Comparison of ENCODE assay signal across 9 mouse cellular contexts in the genomic region with DNA sequence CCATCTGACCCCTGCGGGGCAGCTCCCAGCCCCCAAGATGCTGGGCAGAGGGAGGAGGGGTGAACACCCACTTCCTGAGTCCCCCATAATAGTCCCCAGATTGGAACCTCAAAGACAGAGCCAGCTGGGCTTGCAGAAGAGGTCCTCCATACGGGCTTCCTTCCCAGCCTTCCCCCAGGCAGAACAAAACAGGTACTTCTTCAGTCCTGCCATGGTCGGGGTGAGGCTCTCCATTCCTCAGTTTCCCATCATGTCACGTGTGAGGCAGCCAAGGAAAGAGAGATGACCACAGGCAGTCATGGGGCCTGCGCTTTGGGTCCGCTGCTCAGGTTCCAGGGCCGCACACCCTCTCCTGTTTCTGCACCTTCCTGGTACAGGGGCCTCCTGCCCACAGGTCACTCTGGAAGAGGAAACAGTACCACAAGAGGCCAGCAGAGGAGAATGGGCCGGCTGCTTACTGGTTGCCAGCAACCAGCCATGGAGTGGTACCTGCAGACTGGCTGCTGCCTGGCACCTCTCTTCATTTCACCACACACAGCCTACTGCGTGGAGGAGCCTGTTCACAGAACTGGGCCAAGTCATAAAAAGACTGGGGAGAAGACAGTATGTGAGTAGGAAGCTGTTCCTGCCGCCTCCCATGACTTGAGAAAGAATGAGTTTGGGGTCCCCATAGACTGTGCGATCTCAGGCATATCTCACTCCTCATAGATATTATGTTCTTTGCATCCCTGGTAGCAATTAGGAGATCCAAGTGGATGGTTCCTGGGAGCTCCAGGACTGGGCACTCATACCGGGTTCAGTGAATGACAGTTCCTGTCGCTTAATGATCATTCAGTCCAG. TPM values are rescaled to one million over a fixed set of nuclear protein-coding genes. Genes with fewer than 3 reads are reported as not detected.
DNase-seq lines count a peak whose midpoint lies in the region; ATAC-seq lines count a peak whose summit lies in the region.
"Had no signal": no experiment of that assay in that cellular context is flagged by ENCODE, and none has a peak within 500 bp of the region (broad histone marks: within the 10 kb centered on the region; RNA-seq: fewer than 3 reads in every experiment).

No protein-coding gene starts in this region.

- DNase-seq in hindbrain, embryonic 11.5 days (ENCODE audit: low spot score) = no peak
- DNase-seq in hindbrain, embryonic 14.5 days (ENCODE audit: low spot score) = no peak
- peak; percentile 17 for DNase-seq in Muller cell, postnatal 12 days (ENCODE audit: inconsistent ontology term)
- DNase-seq in liver, embryonic 13.5 days = no peak
- DNase-seq in gastrocnemius, postnatal 25 days = no peak
- no peak for DNase-seq in frontal cortex, postnatal 25 days (ENCODE audit: low spot score in 2 of 2)
- DNase-seq in gastrocnemius, postnatal 14 days = no peak

- no peak overlapping the region for H3K9ac ChIP-seq in hindbrain, embryonic 11.5 days (ENCODE audit: low read depth, low read length)
- no peak overlapping the region for H3K9ac ChIP-seq in hindbrain, embryonic 14.5 days
- no peak overlapping the region for H3K9ac ChIP-seq in forebrain, embryonic 13.5 days
- H3K9ac ChIP-seq in liver, embryonic 13.5 days = no peak overlapping the region
- H3K9ac ChIP-seq: stomach, embryonic 15.5 days had no signal

- no peaks in the 10 kb centered on the region for H3K4me1 ChIP-seq in hindbrain, embryonic 11.5 days (replicated peaks; ENCODE audit: control insufficient read depth, insufficient read depth, low read length)
- H3K4me1 ChIP-seq in hindbrain, embryonic 14.5 days (replicated peaks; ENCODE audit: control insufficient read depth, insufficient read depth, low read length) = no peaks in the 10 kb centered on the region
- peaks cover 6% of the 10 kb centered on the region; the same call in 1 of the 2 replicates for H3K4me1 ChIP-seq in forebrain, embryonic 13.5 days
- peaks cover 20% of the 10 kb centered on the region for H3K4me1 ChIP-seq in liver, embryonic 13.5 days (replicated peaks)

- H3K27ac ChIP-seq in hindbrain, embryonic 11.5 days (ENCODE audit: low read depth, low read length) = 0 out of 2 replicates have a peak overlapping the region, but pooled peaks have one; percentile 11
- H3K27ac ChIP-seq in hindbrain, embryonic 14.5 days = no peak overlapping the region
- peak overlapping the region; percentile 8; the same call in 1 of the 2 replicates for H3K27ac ChIP-seq in forebrain, embryonic 13.5 days
- no peak overlapping the region for H3K27ac ChIP-seq in liver, embryonic 13.5 days
- H3K27ac ChIP-seq: stomach, embryonic 15.5 days had no signal

- H3K27me3 ChIP-seq in hindbrain, embryonic 11.5 days (ENCODE audit: control insufficient read depth, insufficient read depth, low read length) = no peaks in the 10 kb centered on the region
- H3K27me3 ChIP-seq in hindbrain, embryonic 14.5 days (ENCODE audit: control insufficient read depth, insufficient read depth, low read length) = no peaks in the 10 kb centered on the region
- H3K27me3 ChIP-seq in forebrain, embryonic 13.5 days = no peaks in the 10 kb centered on the region
- H3K27me3 ChIP-seq in liver, embryonic 13.5 days = no peaks in the 10 kb centered on the region
- H3K27me3 ChIP-seq: stomach, embryonic 15.5 days had no signal

- no peak overlapping the region for H3K4me3 ChIP-seq in hindbrain, embryonic 11.5 days (ENCODE audit: low read depth, low read length)
- no peak overlapping the region for H3K4me3 ChIP-seq in hindbrain, embryonic 14.5 days (replicated peaks; ENCODE audit: low read length)
- H3K4me3 ChIP-seq in forebrain, embryonic 13.5 days = no peak overlapping the region
- no peak overlapping the region for H3K4me3 ChIP-seq in liver, embryonic 13.5 days (replicated peaks)
- H3K4me3 ChIP-seq: stomach, embryonic 15.5 days had no signal

- peak; percentile 41; the same call in 1 of the 2 replicates for ATAC-seq in hindbrain, embryonic 11.5 days (ENCODE audit: low FRiP score)
- ATAC-seq in hindbrain, embryonic 14.5 days (ENCODE audit: low FRiP score) = no peak; the same call in 1 of the 2 replicates
- peak; percentile 36 for ATAC-seq in forebrain, embryonic 13.5 days
- ATAC-seq in liver, embryonic 13.5 days (ENCODE audit: low read depth) = 0 out of 2 replicates have a peak, but pooled peaks have one; percentile 9

- WGBS in hindbrain, embryonic 11.5 days = 55% methylated on average over 13 of the region's 13 CpGs
- 60% methylated on average over 13 of the region's 13 CpGs for WGBS in hindbrain, embryonic 14.5 days
- WGBS in forebrain, embryonic 13.5 days = 57% methylated on average over 13 of the region's 13 CpGs
- WGBS in liver, embryonic 13.5 days (ENCODE audit: insufficient replicate concordance) = 43% methylated on average over 13 of the region's 13 CpGs

- H3K9me3 ChIP-seq in hindbrain, embryonic 11.5 days (ENCODE audit: control insufficient read depth, low read length) = no peaks in the 10 kb centered on the region
- no peaks in the 10 kb centered on the region for H3K9me3 ChIP-seq in hindbrain, embryonic 14.5 days (ENCODE audit: control insufficient read depth, low read length)
- H3K9me3 ChIP-seq in forebrain, embryonic 13.5 days (replicated peaks) = no peaks in the 10 kb centered on the region
- no peaks in the 10 kb centered on the region for H3K9me3 ChIP-seq in liver, embryonic 13.5 days (replicated peaks)
- H3K9me3 ChIP-seq: stomach, embryonic 15.5 days had no signal

- H3K36me3 ChIP-seq in hindbrain, embryonic 11.5 days (ENCODE audit: control insufficient read depth, insufficient read depth, low read length) = no peaks in the 10 kb centered on the region
- no peaks in the 10 kb centered on the region for H3K36me3 ChIP-seq in hindbrain, embryonic 14.5 days (replicated peaks; ENCODE audit: control insufficient read depth, insufficient read depth)
- H3K36me3 ChIP-seq in forebrain, embryonic 13.5 days (ENCODE audit: poor library complexity, severe bottlenecking) = no peaks in the 10 kb centered on the region
- no peaks in the 10 kb centered on the region for H3K36me3 ChIP-seq in liver, embryonic 13.5 days
- H3K36me3 ChIP-seq: stomach, embryonic 15.5 days had no signal

- intact Hi-C loops in gastrocnemius, postnatal 14 days (cut with DNase I; ENCODE audit: low total_unique reads) = loop anchor here (5.0 to 10.0 kb wide), 2 partner anchors 92 to 214 kb away; no protein-coding TSS in a partner anchor

- H3K4me2 ChIP-seq in hindbrain, embryonic 11.5 days (replicated peaks; ENCODE audit: low read depth, low read length) = no peak overlapping the region
- H3K4me2 ChIP-seq in hindbrain, embryonic 14.5 days (replicated peaks) = no peak overlapping the region
- no peak overlapping the region for H3K4me2 ChIP-seq in forebrain, embryonic 13.5 days
- H3K4me2 ChIP-seq in liver, embryonic 13.5 days = no peak overlapping the region
- H3K4me2 ChIP-seq: stomach, embryonic 15.5 days had no signal

RNA-seq across cellular contexts. Expression of a gene that starts 45.4 kb away (rescaled TPM):
- 10.1 and 13.2 TPM in 2 replicates for polyA plus RNA-seq in hindbrain, embryonic 11.5 days (2014; fragmentation: Nextera tagmentation; extraction: Ambion mirVana)
- 7.5 and 9.8 TPM in 2 replicates for polyA plus RNA-seq in hindbrain, embryonic 14.5 days (2014; fragmentation: Nextera tagmentation; extraction: Ambion mirVana)
- 13.4 and 14.1 TPM in 2 replicates for polyA plus RNA-seq in forebrain, embryonic 13.5 days (2015; fragmentation: Nextera tagmentation; extraction: Ambion mirVana)
- 14.4 and 15.0 TPM in 2 replicates for polyA plus RNA-seq in liver, embryonic 13.5 days (2015; fragmentation: Nextera tagmentation; extraction: Ambion mirVana)
- total RNA-seq in gastrocnemius, postnatal 25 days (2021) = 10 to 100 TPM; 15.5 to 17.2 TPM
- total RNA-seq in gastrocnemius, postnatal 14 days (2021) = 10 to 100 TPM; 18.1 to 21.5 TPM

Comparison
In these comparisons a context has a peak if more than half of its experiments do, and no peak if none do; other contexts are left out.
1. H3K27ac ChIP-seq: peak in hindbrain, embryonic 11.5 days (single experiment) and forebrain, embryonic 13.5 days (single experiment); none in hindbrain, embryonic 14.5 days (single experiment) and liver, embryonic 13.5 days (single experiment).